Mouse (Mus musculus): ENCODE measurements around the gene Hmgb2. TPM values are rescaled to one million over a fixed set of nuclear protein-coding genes. Genes with fewer than 3 reads are reported as not detected.
A peak's percentile ranks its signal among the peaks of the same experiment; 100 is the strongest.
"Not testable (repeated sequence)": the region's sequence is repeated elsewhere in the genome, so short reads cannot be mapped to it uniquely, and the experiment has no call there.

The Hmgb2 gene
- total RNA-seq (2021): 10 to 100 TPM in 1 of 2 experiments, 1 to 10 TPM in 1; 8.6 to 12.6 TPM
- long read RNA-seq, experiment 1, partial matches to known transcripts: 1 of 6 reads
- long read RNA-seq, experiment 1, other reads (novel, unspliced or antisense): 2 of 6 reads
- long read RNA-seq, experiment 2, transcript Hmgb2-201 (5 exons, 2,628 nt): major isoform, 7 of 8 reads
- long read RNA-seq, experiment 2, partial matches to known transcripts: 0 of 8 reads
- long read RNA-seq, experiment 2, other reads (novel, unspliced or antisense): 1 of 8 reads

DNA sequence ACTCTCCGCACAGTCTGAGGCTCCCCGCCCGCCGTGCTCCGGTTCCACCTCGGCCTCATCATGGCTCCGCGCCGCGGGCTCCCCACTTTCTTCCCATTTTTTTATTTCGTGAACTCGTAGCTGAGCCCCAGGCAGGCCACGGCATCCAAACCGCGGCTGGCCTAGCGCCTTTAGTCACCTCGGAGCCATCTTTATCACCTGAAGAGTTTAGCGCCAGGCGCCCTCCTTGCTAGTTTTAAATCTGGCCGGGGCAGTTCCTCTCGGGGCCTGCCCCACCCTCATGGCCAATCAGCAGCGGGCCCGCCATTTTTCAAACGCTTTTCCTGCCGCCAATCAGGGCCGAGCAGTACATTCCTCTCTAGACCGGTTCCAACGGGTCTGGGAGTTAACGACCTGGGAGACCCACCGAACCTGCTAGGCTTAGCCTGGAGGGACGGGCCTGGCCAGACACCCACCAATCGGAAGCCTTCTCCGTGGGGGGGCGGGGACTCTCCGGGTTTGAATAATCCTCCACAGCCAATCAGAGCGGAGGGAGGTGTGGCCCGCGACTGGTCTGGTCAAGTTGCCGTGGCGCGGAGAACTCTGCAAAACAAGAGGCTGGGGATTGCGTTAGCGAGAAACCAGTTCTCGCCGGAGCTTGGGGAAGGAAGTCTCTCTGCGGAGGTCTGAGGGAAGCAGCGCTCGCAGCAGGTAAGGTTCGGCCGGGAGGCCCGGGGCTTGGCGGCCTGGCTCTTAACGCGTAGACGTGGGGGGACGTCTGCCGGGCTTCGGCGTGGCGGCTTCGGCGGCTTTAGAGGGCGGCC lies at the start of gene Hmgb2:
Gene Hmgb2 (plus strand): TSS at position 592 of the 803 bp plus-strand sequence.
- DNase-seq: peak; percentile 100

DNA sequence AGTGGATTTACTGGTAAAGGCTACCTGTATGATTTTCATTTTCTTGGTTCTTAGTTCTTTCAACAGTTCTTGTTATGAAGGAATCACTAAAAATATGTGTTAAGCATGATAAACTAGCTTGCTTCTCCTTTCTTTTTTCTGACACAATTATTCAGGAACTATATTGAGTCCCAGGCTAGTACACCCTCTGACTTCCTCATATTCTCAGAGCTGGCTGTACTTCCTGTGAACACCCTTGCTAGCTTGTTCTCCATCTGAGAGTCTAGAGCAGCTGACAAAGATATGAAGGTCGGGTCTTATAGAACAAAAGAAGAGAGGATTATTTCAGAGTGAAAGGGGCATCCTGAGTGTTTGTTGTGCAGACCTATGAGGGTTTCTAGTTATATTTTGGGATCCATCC lies 48.9 kb upstream of the Hmgb2 start:
- peak in 1 of 2 experiments; percentile 9 for DNase-seq

DNA sequence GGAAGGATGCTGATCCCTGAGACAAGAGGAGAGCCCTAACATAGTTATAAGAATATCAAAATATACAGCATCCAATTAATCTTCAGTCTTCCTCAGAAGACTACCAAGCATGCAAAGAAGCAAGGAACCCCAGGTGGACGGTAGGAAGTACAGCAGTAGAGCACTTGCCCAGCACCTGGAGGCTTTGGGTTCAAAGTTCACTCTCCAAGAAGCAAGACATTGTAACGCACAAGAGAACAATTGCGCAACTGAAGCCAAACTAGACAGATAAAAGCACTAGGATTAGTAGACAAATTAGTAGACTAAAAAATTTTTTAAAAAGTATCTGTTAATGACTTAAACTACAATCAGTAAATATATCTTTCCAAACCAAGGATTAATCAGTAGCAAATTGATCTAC lies 48.0 kb upstream of the Hmgb2 start:
- no peak for DNase-seq

DNA sequence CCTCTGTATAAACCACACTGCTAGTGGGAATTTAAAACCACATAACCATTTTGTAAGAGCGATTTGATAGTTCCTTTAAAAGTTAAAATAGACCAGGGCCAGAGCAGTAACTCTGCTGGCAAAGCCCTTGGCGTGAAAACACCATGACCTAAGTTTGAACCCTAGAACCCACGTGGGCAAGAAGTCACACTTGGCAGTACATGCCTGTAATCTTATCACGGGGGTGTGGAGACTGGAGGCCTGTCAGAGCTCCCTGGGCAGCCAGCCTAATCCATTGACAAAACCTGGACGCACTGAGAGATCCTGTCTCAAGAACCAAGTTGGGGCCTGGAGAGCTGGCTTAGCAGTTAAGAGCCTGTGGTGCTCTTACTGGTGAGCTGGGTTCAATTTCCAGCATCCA lies 43.1 kb upstream of the Hmgb2 start:
- DNase-seq: peak; percentile 90 to 94

DNA sequence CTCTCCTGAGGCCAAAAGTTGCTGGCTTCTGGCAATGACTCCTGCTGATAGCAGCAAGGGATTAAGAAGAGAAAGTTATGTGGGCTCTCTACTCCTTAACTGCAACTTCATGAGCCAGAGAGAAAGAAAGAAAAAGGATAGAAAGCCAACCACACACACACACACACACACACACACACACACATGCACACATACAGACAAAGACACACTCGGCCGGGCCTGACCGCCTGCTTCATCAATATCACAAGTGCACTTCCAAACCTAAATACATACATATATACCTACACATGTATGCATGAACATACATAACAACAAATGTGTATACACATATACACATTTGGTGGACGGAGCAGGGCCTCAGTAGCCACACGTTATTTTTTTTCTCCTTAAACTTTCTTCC lies 40.8 kb upstream of the Hmgb2 start:
- DNase-seq: no peak

DNA sequence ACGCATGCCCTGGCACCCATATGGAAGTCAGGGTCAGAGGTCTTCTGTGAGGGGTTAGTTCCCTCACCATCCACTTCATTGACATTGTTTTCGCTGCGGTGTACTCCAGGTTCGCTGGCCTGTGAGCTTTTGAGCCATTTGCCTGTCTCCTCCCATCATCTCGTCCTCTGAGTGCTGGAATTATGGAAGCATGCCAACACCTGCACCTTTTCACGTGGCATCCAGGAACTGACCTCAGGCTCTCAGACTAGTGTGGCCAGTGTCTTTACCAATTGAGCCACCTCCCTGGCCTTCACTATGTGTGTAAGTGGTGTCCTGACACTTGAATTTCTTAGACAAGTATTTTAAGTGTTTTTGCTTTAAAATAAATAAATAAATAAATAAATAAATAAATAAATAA lies 38.0 kb upstream of the Hmgb2 start:
- no peak for DNase-seq

DNA sequence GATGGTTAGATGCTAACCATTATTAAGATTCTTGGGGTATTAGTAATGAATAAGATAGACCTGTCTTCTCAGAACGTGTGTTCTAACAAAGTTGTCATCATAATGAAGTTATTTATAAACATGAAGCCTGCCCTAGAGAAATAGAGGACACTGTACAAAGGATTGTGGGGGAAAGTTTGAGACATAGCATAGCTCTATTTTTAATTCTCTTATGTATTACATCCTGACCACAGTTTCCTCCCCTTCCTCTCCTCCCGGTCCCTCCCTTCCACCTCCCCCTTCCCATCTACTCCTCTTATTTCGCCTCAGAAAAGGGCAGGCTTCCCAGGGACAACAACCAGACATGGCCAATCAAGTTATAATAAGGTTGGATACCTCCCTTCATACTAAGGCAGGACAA lies 33.3 kb upstream of the Hmgb2 start:
- no peak for DNase-seq

DNA sequence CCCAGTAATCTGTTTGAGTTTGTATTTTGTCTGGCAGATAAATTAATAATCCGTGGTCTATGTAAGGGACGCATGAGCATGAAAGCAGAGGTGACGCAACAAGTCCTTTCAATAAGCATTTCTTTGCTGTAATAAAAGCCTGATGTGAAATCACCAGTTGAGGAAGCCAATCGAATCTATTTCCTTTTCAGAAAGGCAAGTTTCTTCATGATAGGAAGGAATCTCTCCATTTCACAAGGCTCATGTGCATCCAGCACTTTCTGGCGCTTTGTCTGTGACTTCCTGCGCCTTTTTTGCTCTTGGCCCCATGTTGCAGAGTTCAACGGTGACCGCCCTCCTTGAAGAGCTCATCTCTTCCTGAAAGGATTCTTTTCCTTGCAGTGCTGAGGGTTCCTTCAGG lies 32.0 kb upstream of the Hmgb2 start:
- no peak for DNase-seq

DNA sequence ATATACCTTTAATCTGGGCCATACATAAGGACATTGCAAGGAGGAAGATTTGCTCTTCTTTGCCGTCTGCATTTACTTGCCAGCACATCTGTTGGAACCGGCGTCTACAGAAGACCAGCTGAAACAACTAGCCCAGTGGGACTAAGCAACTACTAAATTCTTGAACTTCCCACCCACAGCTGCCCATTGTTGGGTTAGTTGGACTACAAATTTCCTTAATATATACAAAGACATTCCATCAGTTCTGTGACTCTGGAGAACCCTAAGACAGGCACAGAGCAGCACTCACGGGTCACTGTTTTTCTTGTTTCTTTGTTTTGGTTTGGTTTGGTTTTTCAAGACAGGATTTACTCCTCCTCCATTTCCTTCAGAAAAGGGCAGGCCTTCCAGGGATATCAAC lies 31.1 kb upstream of the Hmgb2 start:
- DNase-seq: no peak

DNA sequence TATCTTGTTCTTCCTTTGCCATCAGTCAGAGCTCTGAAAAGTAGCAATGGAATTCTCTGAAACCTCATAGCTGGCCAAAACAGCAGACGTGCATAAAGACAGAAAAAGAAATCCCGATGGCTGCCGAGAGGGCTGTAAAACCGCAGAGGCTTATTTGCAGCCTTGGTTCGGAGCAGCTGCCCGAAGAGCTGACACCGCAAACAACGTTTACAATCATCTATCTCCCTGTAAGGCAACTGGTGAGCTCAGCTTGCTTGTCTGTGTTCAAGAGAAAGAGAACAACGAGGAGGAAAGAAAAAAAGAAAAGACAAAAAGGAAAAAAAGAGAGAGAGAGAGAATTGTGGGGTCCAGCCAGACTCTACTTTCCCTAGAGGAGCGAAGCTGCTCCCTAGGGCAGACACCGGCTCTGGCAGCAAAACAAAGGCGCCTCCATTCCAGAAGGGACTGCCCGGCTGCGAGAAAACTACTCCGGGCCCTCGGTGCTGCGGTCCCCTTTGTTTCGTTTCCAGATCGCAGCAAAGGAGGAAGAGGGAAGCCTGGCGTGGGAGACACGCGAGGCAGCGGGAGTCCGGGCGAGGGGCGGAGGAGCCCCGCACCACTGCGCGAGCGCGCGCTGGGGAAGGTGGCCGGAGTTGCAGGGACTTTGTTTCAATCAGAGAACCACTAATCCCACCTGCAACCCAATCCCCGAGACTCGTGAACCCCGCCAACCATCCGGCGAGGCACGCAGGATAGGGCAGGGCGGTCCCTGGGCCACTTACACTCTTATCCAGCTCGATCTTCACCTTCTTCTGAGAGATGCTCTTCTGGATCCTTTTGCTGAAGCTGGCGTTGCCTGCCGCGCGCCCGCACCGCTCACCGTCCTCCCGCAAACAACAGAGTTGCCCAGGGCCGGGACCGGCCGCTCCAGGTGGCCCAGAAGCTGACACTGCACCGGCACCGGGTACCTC lies 24.9 kb upstream of the Hmgb2 start:
- DNase-seq: peak; percentile 56 to 74

DNA sequence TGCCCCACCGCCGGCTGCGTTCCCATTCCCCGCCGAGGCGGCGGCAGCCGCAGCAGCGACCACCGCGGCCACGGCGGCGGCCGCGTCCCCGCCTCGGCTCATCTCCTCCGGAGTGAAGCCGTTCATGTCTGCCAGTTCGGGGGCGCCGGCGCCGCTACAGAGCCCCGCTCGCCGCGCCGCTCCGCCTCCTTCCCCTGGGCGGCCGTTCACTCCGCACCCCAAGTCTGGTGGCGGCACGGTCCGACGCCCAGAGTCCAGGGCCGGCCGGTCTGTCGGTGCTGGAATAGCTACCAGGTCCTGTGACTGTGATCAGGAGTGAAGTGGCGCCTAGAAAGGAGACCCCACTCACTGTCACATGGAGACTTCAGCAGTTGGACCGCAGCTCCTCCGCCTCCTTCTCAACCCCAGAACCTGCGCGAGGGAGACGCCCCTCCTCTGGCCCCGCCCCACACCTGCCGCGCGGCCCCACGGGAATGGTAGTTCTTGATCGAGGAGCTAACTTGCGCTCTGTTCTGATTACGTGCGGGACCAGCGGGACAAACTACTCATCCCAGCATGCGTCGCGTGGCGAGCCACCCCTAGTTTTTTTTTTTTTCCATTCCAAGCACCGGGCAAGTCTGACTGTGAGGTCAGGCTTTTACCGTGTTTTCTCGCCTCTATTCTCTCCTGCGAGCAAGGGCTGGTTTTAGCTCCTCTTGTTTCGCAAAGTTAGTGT lies 24.1 kb upstream of the Hmgb2 start, which contains the start of gene Sap30:
Gene Sap30 (minus strand): TSS at position 420 of the 715 bp plus-strand sequence.
- DNase-seq: peak; percentile 99 to 100

DNA sequence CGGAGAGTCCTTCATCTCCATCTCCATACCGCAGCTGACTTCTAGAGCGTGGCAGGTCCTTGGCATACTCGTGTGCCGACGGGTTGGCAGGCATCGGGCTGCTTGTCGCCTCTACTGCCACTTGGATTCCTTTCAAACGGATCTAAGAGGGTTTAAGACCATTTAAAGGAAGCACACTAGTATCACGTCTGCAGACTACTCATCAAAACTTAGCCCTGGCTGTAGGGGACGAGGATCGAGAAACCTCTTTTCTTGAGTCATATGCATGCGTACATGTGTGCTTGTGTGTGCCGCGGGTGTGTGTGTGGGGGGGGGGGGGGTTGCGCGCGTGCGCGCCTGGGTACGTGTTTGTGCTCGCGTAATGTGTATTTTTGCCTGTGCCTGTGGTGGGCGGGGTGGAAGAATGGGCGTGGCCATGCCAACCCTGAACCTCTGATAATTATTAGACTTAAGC lies 23.4 kb upstream of the Hmgb2 start:
- peak; percentile 74 to 77 for DNase-seq

DNA sequence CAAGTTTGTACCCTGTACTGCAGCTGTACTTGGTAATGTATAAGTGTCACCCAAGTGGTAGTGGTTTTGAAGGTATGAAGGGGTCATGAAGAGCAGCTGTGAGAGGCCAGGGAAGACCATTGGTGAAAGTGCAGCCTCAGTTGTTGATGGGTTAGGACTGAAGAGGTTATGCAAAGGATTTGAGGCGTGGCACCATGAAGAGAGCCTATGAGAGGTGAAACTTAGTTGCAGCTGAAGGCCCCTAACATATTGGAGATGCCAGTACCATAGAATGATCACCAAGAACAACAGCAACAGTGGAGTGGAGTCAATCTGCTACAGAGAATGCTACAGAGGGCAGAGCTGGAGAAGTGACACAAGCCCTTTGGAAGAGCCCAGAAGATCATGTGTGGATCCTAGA lies 22.3 kb upstream of the Hmgb2 start:
- no peak for DNase-seq

DNA sequence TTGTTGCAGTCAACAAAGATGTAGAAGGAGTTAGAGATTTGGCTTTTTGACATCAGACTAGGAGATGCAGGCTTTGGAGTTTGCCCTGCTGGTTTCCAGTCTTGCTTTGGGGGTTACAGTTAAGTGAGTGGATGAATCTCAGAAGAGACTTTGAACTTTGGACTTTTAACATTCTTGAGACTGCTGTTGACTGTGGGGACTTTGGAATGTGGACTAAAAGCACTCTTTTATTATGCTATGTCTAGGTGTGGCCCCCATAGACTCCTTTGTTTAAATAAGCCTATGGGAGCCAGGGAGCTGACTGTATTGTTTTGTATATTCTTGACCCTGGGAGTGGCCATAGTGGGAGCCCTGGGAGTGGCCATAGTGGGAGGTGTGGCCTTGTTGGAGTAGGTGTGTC lies 21.8 kb upstream of the Hmgb2 start:
- DNase-seq: no peak

DNA sequence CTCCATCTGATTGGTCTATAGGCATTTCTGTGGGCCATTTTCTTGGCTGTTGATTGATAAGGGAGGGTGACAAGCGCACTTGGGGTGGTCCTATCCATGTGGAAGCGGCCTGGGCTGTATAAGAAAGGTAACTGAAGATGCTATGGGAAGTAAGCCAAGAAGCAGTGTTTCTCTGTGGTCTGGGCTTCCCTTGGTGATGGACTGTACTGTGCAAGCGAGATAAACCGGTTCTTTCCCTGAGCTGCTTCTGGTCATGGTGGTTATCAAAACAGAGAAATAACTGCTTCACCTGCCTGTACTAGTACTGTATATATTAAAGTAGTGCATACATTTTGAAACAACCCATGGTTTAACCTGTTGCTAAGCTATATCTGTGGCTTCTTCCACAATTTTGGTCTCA lies 19.8 kb upstream of the Hmgb2 start:
- no peak for DNase-seq

DNA sequence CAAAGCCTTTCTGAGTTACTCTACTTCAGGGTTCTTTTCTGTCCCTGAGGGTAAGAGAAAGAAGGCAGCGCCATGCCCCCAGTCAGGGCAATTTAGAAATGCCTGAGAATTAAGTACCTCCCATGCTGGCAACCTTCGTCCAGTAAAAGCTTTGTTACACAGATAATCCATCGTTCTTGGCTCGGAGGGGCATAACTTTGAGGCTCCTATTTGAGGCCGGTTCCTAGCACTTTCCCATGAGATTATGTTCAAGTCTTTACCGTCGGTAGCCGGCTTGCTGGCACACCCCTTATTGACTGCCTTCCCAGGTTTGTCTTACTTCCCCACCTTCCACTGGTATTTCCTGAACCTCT lies 13.2 kb upstream of the Hmgb2 start:
- DNase-seq: no peak

DNA sequence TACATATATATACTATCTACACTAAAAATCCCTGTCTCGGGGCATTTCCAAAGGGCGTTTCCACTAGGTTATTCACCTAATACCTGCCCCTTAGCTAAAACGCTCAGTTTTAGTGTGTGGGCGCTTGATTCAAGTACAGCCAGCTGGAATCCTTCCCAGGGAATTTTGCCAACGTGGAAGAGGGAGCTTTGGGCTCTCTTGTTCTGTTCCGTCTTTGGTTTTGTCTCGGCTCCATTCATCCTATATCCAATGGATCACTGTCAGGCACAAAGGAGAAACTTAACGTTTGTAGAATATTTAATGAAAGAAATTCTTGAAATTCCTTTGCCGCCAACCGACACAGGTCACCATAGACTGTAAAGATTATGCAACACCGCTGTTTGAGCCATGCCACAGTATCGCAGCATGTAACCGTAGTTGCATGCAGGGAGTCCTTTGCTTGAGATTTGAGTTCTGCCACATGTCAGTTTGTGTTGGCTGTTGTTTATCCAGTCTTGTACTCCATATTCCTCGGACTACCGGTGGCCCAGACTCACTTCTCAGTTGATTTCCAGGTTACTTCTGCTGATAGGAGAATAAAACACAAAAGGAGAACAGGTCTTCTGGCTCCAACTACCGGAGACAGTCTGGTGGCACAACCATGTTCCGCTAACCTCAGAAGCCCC lies 12.7 kb upstream of the Hmgb2 start:
- peak; percentile 58 to 80 for DNase-seq

DNA sequence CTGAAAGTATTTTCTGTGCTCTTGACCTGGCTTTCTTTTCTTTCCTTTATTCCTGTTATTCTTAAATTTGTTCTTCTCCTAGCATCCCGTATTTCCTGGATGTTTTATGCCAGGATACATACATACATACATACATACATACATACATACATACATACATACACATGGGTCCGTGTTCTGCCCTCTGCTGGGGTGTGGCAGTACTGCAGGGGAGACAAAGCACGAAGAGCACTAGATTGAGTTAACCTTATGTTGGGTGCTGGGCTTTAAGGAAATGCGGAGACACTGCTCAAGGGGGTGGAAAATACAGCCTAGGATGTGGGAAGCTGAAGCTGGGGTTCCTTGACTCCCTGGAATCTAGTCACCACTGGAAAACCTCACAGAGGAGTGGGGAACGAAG lies 8.1 kb upstream of the Hmgb2 start:
- DNase-seq: peak; percentile 41 to 80

DNA sequence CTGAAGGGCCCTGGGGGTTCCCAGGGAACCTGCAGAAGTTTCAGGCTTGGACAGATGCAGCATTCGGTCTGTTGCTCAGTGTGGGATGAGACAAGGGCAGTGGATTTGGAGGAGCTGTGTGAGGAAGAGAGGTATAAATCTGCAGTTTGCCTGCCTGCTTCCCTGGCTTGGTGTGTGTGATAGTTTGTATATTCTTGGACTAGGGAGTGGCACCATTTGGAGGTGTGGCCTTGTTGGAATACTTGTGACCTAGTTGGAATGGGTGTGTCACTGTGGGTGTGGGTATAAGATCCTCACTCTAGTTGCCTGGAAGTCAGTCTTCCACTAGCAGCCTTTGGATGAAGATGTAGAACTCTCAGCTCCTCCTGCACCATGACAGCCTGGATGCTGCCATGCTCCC lies 6.2 kb upstream of the Hmgb2 start:
- not testable (repeated sequence) for DNase-seq

DNA sequence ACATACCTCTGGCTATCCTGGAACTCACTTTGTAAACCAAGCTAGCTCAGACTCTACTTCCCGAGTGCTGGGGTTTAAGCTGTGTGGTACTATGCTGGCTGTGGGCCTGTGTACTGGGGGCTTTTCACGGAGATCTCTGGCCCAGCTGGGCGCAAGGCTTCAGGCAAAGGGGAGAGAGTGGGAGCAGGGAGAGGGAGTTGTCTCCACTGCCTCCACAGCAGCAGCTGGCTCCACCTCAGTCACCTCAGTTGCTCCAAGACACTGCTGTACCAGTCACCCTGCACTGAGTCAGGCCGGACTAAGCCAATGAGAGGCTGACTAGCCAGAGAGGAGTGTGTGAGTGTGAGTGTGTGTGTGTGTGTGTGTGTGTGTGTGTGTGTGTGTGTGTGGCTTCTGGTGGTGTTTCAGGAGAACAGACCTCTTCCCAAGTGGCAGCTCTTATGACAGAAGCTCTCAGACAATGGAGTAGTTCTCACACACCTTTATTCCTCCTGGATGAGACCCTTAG lies 4.1 kb upstream of the Hmgb2 start:
- no peak for DNase-seq

DNA sequence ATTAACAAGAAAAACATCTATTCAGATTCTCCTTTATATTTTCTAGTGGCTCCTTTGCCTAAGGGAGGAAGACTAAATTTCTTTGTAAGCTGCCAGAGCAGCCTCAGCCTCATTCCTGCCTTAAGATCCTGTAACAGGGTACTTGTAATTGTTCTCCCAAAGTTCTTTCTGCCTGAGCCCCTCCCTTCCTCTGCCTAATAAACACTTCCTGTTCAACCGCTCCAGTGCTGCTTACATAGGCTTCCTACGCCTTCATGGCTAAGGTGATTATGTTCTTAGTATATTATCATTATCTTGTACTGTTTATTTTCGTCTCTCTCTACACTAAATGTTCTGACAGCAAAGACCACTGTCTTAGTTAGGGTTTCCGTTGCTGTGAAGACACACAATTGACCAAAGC lies 3.0 kb upstream of the Hmgb2 start:
- peak in 1 of 2 experiments; percentile 52 for DNase-seq
